ENCODE assay signal across 29 mouse cellular contexts in the genomic region with DNA sequence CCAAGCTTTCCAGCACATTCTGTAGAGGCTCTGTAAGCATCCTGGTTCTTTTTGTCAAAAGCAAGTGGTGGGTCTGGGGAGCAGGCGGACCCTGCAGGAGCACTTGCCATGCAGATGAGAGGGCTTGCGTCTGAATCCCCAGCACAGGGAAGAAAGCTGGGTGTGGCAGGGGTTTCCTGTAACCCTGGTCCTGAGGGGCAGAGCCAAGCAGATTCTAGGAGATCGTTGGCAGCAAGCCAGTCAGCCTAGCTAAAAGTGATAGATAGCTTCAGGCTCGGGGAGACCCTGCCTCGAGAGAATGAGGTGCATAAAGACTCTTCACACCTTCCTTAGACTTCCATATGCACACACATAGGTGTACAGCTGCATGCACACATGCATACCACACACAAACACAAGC. TPM values are rescaled to one million over a fixed set of nuclear protein-coding genes. Genes with fewer than 3 reads are reported as not detected.
A peak's percentile ranks its signal among the peaks of the same experiment; 100 is the strongest.
DNase-seq lines count a peak whose midpoint lies in the region; ATAC-seq lines count a peak whose summit lies in the region.
"Had no signal": no experiment of that assay in that cellular context is flagged by ENCODE, and none has a peak within 500 bp of the region (broad histone marks: within the 10 kb centered on the region; RNA-seq: fewer than 3 reads in every experiment).

No protein-coding gene starts in this region.

- H3K9ac ChIP-seq in embryonic facial prominence, embryonic 14.5 days (ENCODE audit: low read depth, low read length): no peak overlapping the region
- no peak overlapping the region for H3K9ac ChIP-seq in liver, embryonic 12.5 days
- no peak overlapping the region for H3K9ac ChIP-seq in kidney, embryonic 16.5 days (replicated peaks; ENCODE audit: low read length)
- H3K9ac ChIP-seq: forebrain, postnatal 0 days; heart, embryonic 13.5 days; hindbrain, embryonic 15.5 days; lung, embryonic 15.5 days; midbrain, embryonic 15.5 days; neural tube, embryonic 12.5 days had no signal

- H3K27ac ChIP-seq in embryonic facial prominence, embryonic 14.5 days (replicated peaks; ENCODE audit: low read depth, low read length): no peak overlapping the region
- no peak overlapping the region for H3K27ac ChIP-seq in embryonic facial prominence, embryonic 10.5 days (replicated peaks)
- H3K27ac ChIP-seq in liver, embryonic 12.5 days: peak overlapping the region; percentile 52; the same call in 1 of the 2 replicates
- no peak overlapping the region for H3K27ac ChIP-seq in kidney, embryonic 16.5 days (ENCODE audit: low read length)
- H3K27ac ChIP-seq: forebrain, embryonic 10.5 days; heart, adult 2 months; heart, embryonic 13.5 days; hindbrain, embryonic 10.5 days; hindbrain, embryonic 15.5 days; lung, embryonic 15.5 days; midbrain, embryonic 15.5 days; neural tube, embryonic 12.5 days had no signal

- no peaks in the 10 kb centered on the region for H3K9me3 ChIP-seq in embryonic facial prominence, embryonic 14.5 days (ENCODE audit: control insufficient read depth, low read length)
- H3K9me3 ChIP-seq in embryonic facial prominence, embryonic 10.5 days: no peaks in the 10 kb centered on the region
- H3K9me3 ChIP-seq in liver, embryonic 12.5 days (replicated peaks): no peaks in the 10 kb centered on the region
- no peaks in the 10 kb centered on the region for H3K9me3 ChIP-seq in kidney, embryonic 16.5 days (ENCODE audit: low read length)
- H3K9me3 ChIP-seq: forebrain, embryonic 10.5 days; G1E; heart, embryonic 13.5 days; hindbrain, embryonic 10.5 days; hindbrain, embryonic 15.5 days; lung, embryonic 15.5 days; midbrain, embryonic 15.5 days; neural tube, embryonic 12.5 days had no signal

- H3K27me3 ChIP-seq in embryonic facial prominence, embryonic 14.5 days (replicated peaks; ENCODE audit: control insufficient read depth, insufficient read depth, low read length): no peaks in the 10 kb centered on the region
- H3K27me3 ChIP-seq in embryonic facial prominence, embryonic 10.5 days (replicated peaks; ENCODE audit: low read depth, poor library complexity, severe bottlenecking): no peaks in the 10 kb centered on the region
- no peaks in the 10 kb centered on the region for H3K27me3 ChIP-seq in liver, embryonic 12.5 days (replicated peaks)
- H3K27me3 ChIP-seq in kidney, embryonic 16.5 days (ENCODE audit: insufficient read depth, low read length): no peaks in the 10 kb centered on the region
- H3K27me3 ChIP-seq: CH12.LX; heart, embryonic 13.5 days; hindbrain, embryonic 15.5 days; lung, embryonic 15.5 days; midbrain, embryonic 15.5 days; neural tube, embryonic 12.5 days had no signal

- H3K4me1 ChIP-seq in embryonic facial prominence, embryonic 14.5 days (ENCODE audit: control insufficient read depth, insufficient read depth, low read length): no peaks in the 10 kb centered on the region
- H3K4me1 ChIP-seq in embryonic facial prominence, embryonic 10.5 days: no peaks in the 10 kb centered on the region
- peaks cover 46% of the 10 kb centered on the region for H3K4me1 ChIP-seq in liver, embryonic 12.5 days
- H3K4me1 ChIP-seq in kidney, embryonic 16.5 days (ENCODE audit: insufficient read depth, low read length): no peaks in the 10 kb centered on the region
- H3K4me1 ChIP-seq: forebrain, embryonic 10.5 days; hindbrain, embryonic 10.5 days; hindbrain, embryonic 15.5 days; midbrain, embryonic 15.5 days; neural tube, embryonic 12.5 days had no signal

- DNase-seq in embryonic facial prominence, embryonic 14.5 days (ENCODE audit: low spot score): peak; percentile 20
- no peak for DNase-seq in embryonic facial prominence, embryonic 10.5 days (ENCODE audit: low spot score)
- DNase-seq in ES-CJ7 (ENCODE audit: low read depth, low spot score): peak; percentile 19
- no peak for DNase-seq in adrenal gland, postnatal 4 days (ENCODE audit: low spot score in 2 of 2)
- DNase-seq: adrenal gland, postnatal 14 days; cerebellum, adult 2 months; cerebellum, postnatal 14 days; forebrain, postnatal 0 days; heart, adult 2 months; heart, postnatal 14 days; kidney, adult 11 months; kidney, postnatal 25 days; lung, postnatal 4 days; right cerebral cortex, adult 18-20 months; spleen, adult 18-20 months had no signal

- H3K4me2 ChIP-seq in embryonic facial prominence, embryonic 14.5 days (ENCODE audit: low read depth, low read length): no peak overlapping the region
- no peak overlapping the region for H3K4me2 ChIP-seq in liver, embryonic 12.5 days
- H3K4me2 ChIP-seq in kidney, embryonic 16.5 days (replicated peaks; ENCODE audit: low read depth, low read length): no peak overlapping the region
- H3K4me2 ChIP-seq: heart, embryonic 13.5 days; hindbrain, embryonic 15.5 days; lung, embryonic 15.5 days; midbrain, embryonic 15.5 days; neural tube, embryonic 12.5 days had no signal

- H3K4me3 ChIP-seq in embryonic facial prominence, embryonic 14.5 days (ENCODE audit: low read depth, low read length): no peak overlapping the region
- H3K4me3 ChIP-seq in embryonic facial prominence, embryonic 10.5 days: no peak overlapping the region
- no peak overlapping the region for H3K4me3 ChIP-seq in liver, embryonic 12.5 days
- H3K4me3 ChIP-seq in kidney, embryonic 16.5 days (ENCODE audit: low read length): no peak overlapping the region
- H3K4me3 ChIP-seq: forebrain, embryonic 10.5 days; heart, adult 2 months; heart, embryonic 13.5 days; hindbrain, embryonic 10.5 days; hindbrain, embryonic 15.5 days; lung, embryonic 15.5 days; midbrain, embryonic 15.5 days; myocyte; neural tube, embryonic 12.5 days had no signal

- WGBS in embryonic facial prominence, embryonic 14.5 days: 61% methylated on average over 5 of the region's 5 CpGs
- 89% methylated on average over 5 of the region's 5 CpGs for WGBS in embryonic facial prominence, embryonic 10.5 days
- WGBS in liver, embryonic 12.5 days (ENCODE audit: insufficient replicate concordance): 43% methylated on average over 5 of the region's 5 CpGs
- 58% methylated on average over 5 of the region's 5 CpGs for WGBS in kidney, embryonic 16.5 days

- no peak for ATAC-seq in embryonic facial prominence, embryonic 14.5 days (ENCODE audit: low read depth)
- ATAC-seq in liver, embryonic 12.5 days: peak; percentile 24; the same call in 1 of the 2 replicates
- peak; percentile 23; the same call in 1 of the 2 replicates for ATAC-seq in megakaryocyte progenitor cell, adult 5-6 weeks (replicated peaks; ENCODE audit: poor library complexity)
- ATAC-seq in kidney, embryonic 16.5 days (ENCODE audit: low FRiP score, low TSS enrichment): no peak
- ATAC-seq: forebrain, postnatal 0 days; inflammation-experienced regulatory T-cells, adult 6 months; midbrain, embryonic 15.5 days had no signal

- peaks cover 66% of the 10 kb centered on the region for H3K36me3 ChIP-seq in embryonic facial prominence, embryonic 14.5 days (ENCODE audit: control insufficient read depth, insufficient read depth, low read length)
- H3K36me3 ChIP-seq in embryonic facial prominence, embryonic 10.5 days (replicated peaks): peaks cover 73% of the 10 kb centered on the region
- peaks cover 61% of the 10 kb centered on the region for H3K36me3 ChIP-seq in liver, embryonic 12.5 days
- H3K36me3 ChIP-seq in kidney, embryonic 16.5 days (ENCODE audit: insufficient read depth, low read length): peaks cover 39% of the 10 kb centered on the region

RNA-seq across cellular contexts. Expression of a gene that starts 19.3 kb away (rescaled TPM):
- 62.7 and 73.8 TPM in 2 replicates for polyA plus RNA-seq in embryonic facial prominence, embryonic 14.5 days (2014; fragmentation: Nextera tagmentation; extraction: Ambion mirVana)
- 69.1 and 70.0 TPM in 2 replicates for polyA plus RNA-seq in embryonic facial prominence, embryonic 10.5 days (2016; fragmentation: Nextera tagmentation; extraction: Ambion mirVana)
- polyA plus RNA-seq in liver, embryonic 12.5 days (2016; fragmentation: Nextera tagmentation; extraction: Ambion mirVana): 45.7 and 49.6 TPM in 2 replicates
- total RNA-seq in megakaryocyte progenitor cell, adult 5-6 weeks (2015): 41.7 and 45.1 TPM in 2 replicates
- 37.4 and 37.9 TPM in 2 replicates for total RNA-seq in megakaryocyte progenitor cell, adult 5-6 weeks (2017)
- total RNA-seq in adrenal gland, postnatal 4 days (2021): 10 to 100 TPM; 71.2 to 75.3 TPM
- 72.8 and 81.0 TPM in 2 replicates for polyA plus RNA-seq in kidney, embryonic 16.5 days (2015; fragmentation: Nextera tagmentation; extraction: Ambion mirVana)

RNA-seq across cellular contexts. Expression of a gene that starts 47.0 kb away (rescaled TPM):
- polyA plus RNA-seq in embryonic facial prominence, embryonic 14.5 days (2014; fragmentation: Nextera tagmentation; extraction: Ambion mirVana): 11.1 and 12.0 TPM in 2 replicates
- 34.3 and 37.2 TPM in 2 replicates for polyA plus RNA-seq in embryonic facial prominence, embryonic 10.5 days (2016; fragmentation: Nextera tagmentation; extraction: Ambion mirVana)
- polyA plus RNA-seq in liver, embryonic 12.5 days (2016; fragmentation: Nextera tagmentation; extraction: Ambion mirVana): 10.4 and 10.8 TPM in 2 replicates
- 24.0 and 25.0 TPM in 2 replicates for total RNA-seq in megakaryocyte progenitor cell, adult 5-6 weeks (2015)
- total RNA-seq in megakaryocyte progenitor cell, adult 5-6 weeks (2017): 16.2 and 20.2 TPM in 2 replicates
- total RNA-seq in adrenal gland, postnatal 4 days (2021): 10 to 100 TPM; 13.5 to 15.3 TPM
- 20.0 and 21.1 TPM in 2 replicates for polyA plus RNA-seq in kidney, embryonic 16.5 days (2015; fragmentation: Nextera tagmentation; extraction: Ambion mirVana)

RNA-seq across cellular contexts. Expression of a gene that starts 53.8 kb away (rescaled TPM):
- polyA plus RNA-seq in embryonic facial prominence, embryonic 14.5 days (2014; fragmentation: Nextera tagmentation; extraction: Ambion mirVana): 94.5 and 97.2 TPM in 2 replicates
- 65.1 and 68.7 TPM in 2 replicates for polyA plus RNA-seq in embryonic facial prominence, embryonic 10.5 days (2016; fragmentation: Nextera tagmentation; extraction: Ambion mirVana)
- 45.7 and 51.8 TPM in 2 replicates for polyA plus RNA-seq in liver, embryonic 12.5 days (2016; fragmentation: Nextera tagmentation; extraction: Ambion mirVana)
- 44.1 and 48.5 TPM in 2 replicates for total RNA-seq in megakaryocyte progenitor cell, adult 5-6 weeks (2015)
- 29.9 and 40.7 TPM in 2 replicates for total RNA-seq in megakaryocyte progenitor cell, adult 5-6 weeks (2017)
- 10 to 100 TPM; 72.9 to 80.0 TPM for total RNA-seq in adrenal gland, postnatal 4 days (2021)
- 106 and 109 TPM in 2 replicates for polyA plus RNA-seq in kidney, embryonic 16.5 days (2015; fragmentation: Nextera tagmentation; extraction: Ambion mirVana)

Comparison
In these comparisons a context has a peak if more than half of its experiments do, and no peak if none do; other contexts are left out.
1. DNase-seq: peak in embryonic facial prominence, embryonic 14.5 days (single experiment) and ES-CJ7 (single experiment); none in embryonic facial prominence, embryonic 10.5 days (single experiment) and adrenal gland, postnatal 4 days (0 of 2).
2. ATAC-seq: peak in liver, embryonic 12.5 days (single experiment) and megakaryocyte progenitor cell, adult 5-6 weeks (single experiment); none in embryonic facial prominence, embryonic 14.5 days (single experiment) and kidney, embryonic 16.5 days (single experiment).